Mouse (Mus musculus): ENCODE data around the gene 6430571L13Rik.
"Not testable (repeated sequence)": the region's sequence is repeated elsewhere in the genome, so short reads cannot be mapped to it uniquely, and the experiment has no call there.

Gene 6430571L13Rik

GRCm38 (mm10) chr9:107306673-107307072 lies 33.7 kb upstream of the 6430571L13Rik start:
- DNase-seq (ENCODE audit: low spot score in 2 of 2) = not testable (repeated sequence)

GRCm38 (mm10) chr9:107307099-107307872 lies 33.1 kb upstream of the 6430571L13Rik start:
- peak; percentile 54 to 59 for DNase-seq (ENCODE audit: low spot score in 2 of 2)

DNA sequence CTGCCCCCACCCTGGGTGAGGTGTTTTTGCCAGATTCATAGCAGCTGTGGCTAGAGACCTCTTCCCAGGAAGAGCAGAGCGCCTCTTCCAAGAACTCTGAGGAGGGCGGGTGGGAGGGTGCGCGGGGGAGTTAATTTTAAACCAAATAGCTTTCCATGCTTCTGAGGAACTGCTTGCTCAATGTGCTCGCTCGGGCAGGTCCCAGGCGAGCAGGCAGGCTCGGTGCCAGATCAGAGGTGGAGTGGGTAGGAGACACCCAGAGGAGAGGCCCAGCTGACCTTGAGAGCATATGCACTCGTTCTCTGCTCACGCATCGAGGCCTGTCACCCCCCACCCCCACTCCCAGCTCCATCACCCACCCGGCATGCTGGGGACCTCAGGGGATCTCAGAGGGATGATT lies 32.5 kb upstream of the 6430571L13Rik start:
- DNase-seq (ENCODE audit: low spot score in 2 of 2) = peak in 1 of 2 experiments; percentile 72

DNA sequence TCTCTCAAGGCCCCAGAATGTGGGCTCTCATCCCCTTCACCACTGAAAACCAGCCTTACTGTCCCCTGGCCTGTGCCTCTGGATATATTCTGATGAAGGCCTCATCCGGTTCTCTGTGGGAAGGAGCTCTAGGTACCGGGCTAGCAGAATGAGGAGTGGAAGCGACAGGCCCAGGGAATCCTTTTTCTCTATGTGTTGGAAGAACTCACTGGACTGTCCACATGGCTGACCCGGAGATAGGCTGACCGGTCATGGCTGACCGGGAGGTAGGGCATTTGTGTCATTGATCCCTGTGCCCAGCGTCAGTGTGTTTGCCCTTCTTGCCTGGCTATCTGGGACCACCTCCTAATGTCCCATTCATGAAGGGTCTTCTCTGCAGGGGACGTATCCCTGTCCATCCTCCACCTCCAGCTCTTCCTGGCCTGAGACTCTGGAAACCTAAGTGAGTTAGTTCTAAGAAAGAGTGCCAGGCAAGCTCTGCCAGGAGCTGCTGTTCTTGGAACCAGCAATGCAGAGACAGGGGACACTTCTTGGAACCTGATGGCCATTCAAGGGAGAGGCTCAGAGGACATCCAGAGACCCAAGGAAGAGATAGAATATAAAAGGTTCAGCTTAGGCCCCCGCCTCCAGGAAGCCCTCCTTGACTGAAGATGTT lies 31.9 kb upstream of the 6430571L13Rik start:
- no peak for DNase-seq (ENCODE audit: low spot score in 2 of 2)

GRCm38 (mm10) chr9:107309171-107309570 lies 31.2 kb upstream of the 6430571L13Rik start:
- DNase-seq (ENCODE audit: low spot score in 2 of 2) = no peak

DNA sequence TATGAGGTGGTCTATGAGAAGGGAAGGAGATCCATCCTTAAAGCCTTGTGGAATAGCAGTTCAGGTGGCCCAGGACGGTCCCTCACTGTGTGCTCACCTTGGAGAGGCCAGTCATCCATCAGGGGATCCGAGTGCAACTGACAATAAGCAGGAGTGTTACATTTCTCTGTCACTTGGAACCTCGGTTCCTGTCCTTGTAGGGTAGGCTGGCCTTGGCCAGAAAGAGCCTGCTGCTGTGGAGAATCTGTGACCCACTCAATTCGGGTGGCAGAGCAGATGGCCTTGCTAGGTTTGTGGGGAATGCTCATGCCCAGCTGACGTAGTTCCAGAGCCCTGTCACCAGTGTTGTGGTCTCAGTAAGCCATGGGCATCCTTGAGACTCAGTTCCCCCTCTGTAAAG lies 30.8 kb upstream of the 6430571L13Rik start:
- DNase-seq (ENCODE audit: low spot score in 2 of 2) = no peak

- peak; percentile 70 for DNase-seq (ENCODE audit: low spot score in 2 of 2)
Measured at GRCm38 (mm10) chr9:107312811-107313584, 27.4 kb upstream of the 6430571L13Rik start.

DNA sequence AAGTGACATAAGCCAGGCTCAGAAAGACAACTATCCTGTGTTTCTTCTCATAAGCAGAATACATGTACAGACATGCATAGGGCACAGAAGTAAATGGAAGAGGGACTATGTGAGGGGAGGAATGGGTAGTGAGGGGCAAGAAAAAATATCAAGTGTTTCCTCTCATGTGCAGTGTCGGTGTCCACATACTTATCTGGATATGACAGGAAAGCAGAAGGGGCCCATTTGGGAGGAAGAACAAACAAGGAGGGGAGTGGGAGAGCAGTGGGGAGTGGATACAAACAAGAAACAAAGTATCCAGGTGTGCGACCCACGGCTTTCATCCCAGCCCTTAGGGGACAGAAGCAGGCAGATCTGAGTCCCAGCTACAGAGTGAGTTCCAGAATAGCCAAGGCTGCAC lies 26.5 kb upstream of the 6430571L13Rik start:
- no peak for DNase-seq (ENCODE audit: low spot score in 2 of 2)

DNA sequence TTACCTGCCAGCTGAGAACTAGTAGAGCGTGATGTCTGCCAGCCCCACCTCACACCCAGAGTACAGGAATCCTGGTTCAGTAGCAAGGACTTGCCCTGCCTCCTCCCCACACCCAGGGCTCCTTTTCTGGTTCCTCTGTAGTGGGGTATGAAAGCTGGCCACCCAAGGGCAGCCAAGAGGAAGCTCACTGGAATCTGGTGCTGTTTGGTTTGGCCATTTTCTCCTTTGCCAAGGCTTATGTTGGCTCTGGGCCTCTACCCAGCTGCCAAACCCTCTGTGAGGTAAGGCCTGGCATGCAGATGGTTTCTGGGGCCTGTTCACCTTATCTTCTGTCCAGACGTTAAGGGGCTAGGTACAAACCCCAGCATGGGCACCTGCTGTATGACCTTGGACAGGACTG lies 24.6 kb upstream of the 6430571L13Rik start:
- DNase-seq (ENCODE audit: low spot score in 2 of 2) = no peak

GRCm38 (mm10) chr9:107322461-107323050 lies 17.8 kb upstream of the 6430571L13Rik start:
- no peak for DNase-seq (ENCODE audit: low spot score in 2 of 2)

- DNase-seq (ENCODE audit: low spot score in 2 of 2) = no peak
Measured at GRCm38 (mm10) chr9:107323558-107323957, 16.8 kb upstream of the 6430571L13Rik start.

GRCm38 (mm10) chr9:107324799-107325561 lies 15.4 kb upstream of the 6430571L13Rik start:
- DNase-seq (ENCODE audit: low spot score in 2 of 2) = no peak

- DNase-seq (ENCODE audit: low spot score in 2 of 2) = no peak
Measured at GRCm38 (mm10) chr9:107325904-107326303, 14.5 kb upstream of the 6430571L13Rik start.

- DNase-seq (ENCODE audit: low spot score in 2 of 2) = no peak
Measured at GRCm38 (mm10) chr9:107327879-107328620, 12.4 kb upstream of the 6430571L13Rik start.

GRCm38 (mm10) chr9:107330791-107331190 lies 9.6 kb upstream of the 6430571L13Rik start:
- no peak for DNase-seq (ENCODE audit: low spot score in 2 of 2)

GRCm38 (mm10) chr9:107333686-107334085 lies 6.7 kb upstream of the 6430571L13Rik start:
- DNase-seq (ENCODE audit: low spot score in 2 of 2) = no peak

GRCm38 (mm10) chr9:107334356-107334755 lies 6.0 kb upstream of the 6430571L13Rik start:
- DNase-seq (ENCODE audit: low spot score in 2 of 2) = no peak

- no peak for DNase-seq (ENCODE audit: low spot score in 2 of 2)
Measured at GRCm38 (mm10) chr9:107335046-107335445, 5.4 kb upstream of the 6430571L13Rik start.

DNA sequence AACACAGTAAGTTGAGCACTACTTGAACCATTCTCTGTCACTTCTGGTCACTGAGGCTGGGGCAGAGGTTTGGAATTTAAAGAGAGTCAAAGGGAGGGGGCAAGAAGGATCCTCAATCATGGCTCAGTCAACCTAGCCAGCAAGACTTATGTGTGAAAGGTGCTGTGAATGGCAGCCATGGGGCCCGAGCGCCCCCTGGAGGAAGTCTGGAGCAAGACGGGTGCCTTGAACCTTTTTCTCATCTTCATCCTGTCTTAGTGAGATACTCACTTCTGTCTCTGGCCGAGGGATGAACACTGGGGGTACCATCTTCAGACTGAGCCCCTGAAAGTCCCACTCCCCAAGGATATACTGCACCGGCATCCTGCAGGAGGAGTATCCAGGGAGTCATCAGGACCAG lies 4.5 kb upstream of the 6430571L13Rik start:
- peak; percentile 70 to 84 for DNase-seq (ENCODE audit: low spot score in 2 of 2)

DNA sequence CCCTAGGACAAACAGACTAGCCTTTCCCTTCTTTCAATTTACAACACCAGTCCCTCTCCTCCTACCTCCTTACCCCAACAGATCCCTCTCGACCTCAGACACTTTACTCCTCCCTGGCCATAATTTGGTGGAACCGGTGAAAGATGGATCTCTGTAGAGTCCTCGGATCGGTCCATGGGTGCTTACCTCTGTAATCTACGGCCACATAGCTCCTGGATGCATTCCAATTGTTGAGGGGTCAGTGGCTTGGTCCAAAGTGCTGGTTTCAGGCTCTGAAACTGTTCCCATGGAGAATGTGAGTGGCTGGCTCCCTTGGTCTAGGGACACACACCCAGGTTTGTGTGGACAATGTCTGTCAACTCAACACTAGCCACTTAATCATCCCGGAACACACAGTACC lies 4.0 kb upstream of the 6430571L13Rik start:
- DNase-seq (ENCODE audit: low spot score in 2 of 2) = no peak

All from spleen, postnatal 10 days (tissue).